Mouse (Mus musculus): Measurements from ENCODE around the gene Clint1. TPM values are rescaled to one million over a fixed set of nuclear protein-coding genes. Genes with fewer than 3 reads are reported as not detected.

Gene Clint1
- total and polyA plus RNA-seq, 2 experiments from 2014 or later, result 30.1 to 32.3 TPM

DNA sequence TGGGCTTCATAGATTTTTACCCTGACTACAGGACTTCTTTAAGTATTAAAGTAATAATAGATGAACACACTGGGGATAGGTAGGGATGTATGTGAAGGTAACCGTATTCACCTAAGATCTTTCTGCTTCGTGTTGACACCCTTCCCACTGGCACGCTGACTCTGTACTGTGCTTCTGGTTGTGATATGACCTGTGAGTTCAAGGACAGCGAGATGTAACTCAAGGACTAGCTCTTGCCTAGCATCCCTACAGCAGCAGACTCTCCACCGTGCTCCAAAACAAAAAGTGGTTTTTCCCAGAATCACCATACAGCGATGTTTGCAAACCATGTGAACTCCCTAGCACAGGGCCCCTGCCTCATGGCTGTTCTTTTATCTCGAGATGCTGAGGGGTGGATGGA is 56.2 kb downstream of the Clint1 start:
- TF ChIP-seq CTCF (IDR thresholded peaks at IDR 0.05; ENCODE audit: low read depth) (no peak), EP300 (IDR thresholded peaks at IDR 0.05; ENCODE audit: low read depth) (no peak)
- H3K4me1 ChIP-seq (ENCODE audit: control insufficient read depth, insufficient read depth), result no peaks in the 10 kb centered on the region
- H3K36me3 ChIP-seq (replicated peaks; ENCODE audit: control insufficient read depth, insufficient read depth, low read length), result peaks cover 75% of the 10 kb centered on the region
- no peaks in the 10 kb centered on the region for H3K27me3 ChIP-seq (ENCODE audit: control insufficient read depth, insufficient read depth, low read length)
- H3K9me3 ChIP-seq (replicated peaks; ENCODE audit: control insufficient read depth, low read length), result no peaks in the 10 kb centered on the region
- no peak overlapping the region for H3K4me2 ChIP-seq (ENCODE audit: low read depth, low read length)
- H3K27ac ChIP-seq (ENCODE audit: low read depth), result no peak overlapping the region
- no peak for ATAC-seq (ENCODE audit: insufficient read depth, low read depth)
- no peak for DNase-seq (ENCODE audit: low spot score)
- no peak overlapping the region for H3K9ac ChIP-seq (replicated peaks; ENCODE audit: low read depth, low read length)
- 80% methylated on average over 7 of the region's 7 CpGs for WGBS
- H3K4me3 ChIP-seq (ENCODE audit: low read depth, low read length), result no peak overlapping the region

DNA sequence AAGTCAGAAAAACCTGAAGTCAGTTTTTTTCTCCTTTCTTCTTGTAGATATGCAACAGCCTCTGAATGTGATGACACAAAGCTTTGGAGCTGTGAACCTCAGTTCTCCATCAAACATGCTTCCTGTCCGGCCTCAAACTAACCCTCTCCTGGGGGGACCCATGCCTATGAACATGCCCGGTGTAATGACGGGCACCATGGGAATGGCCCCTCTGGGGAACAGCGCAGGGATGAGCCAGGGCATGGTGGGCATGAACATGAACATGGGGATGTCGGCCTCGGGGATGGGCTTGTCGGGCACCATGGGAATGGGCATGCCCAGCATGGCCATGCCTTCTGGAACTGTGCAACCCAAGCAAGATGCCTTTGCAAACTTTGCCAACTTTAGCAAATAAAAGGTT is 57.0 kb downstream of the Clint1 start:
- Histone ChIP-seq H3K9me3 (replicated peaks; ENCODE audit: control insufficient read depth, low read length) (no peaks in the 10 kb centered on the region), H3K4me3 (ENCODE audit: low read depth, low read length) (no peak overlapping the region), H3K4me1 (ENCODE audit: control insufficient read depth, insufficient read depth) (no peaks in the 10 kb centered on the region), H3K36me3 (replicated peaks; ENCODE audit: control insufficient read depth, insufficient read depth, low read length) (peaks cover 67% of the 10 kb centered on the region), H3K27me3 (ENCODE audit: control insufficient read depth, insufficient read depth, low read length) (no peaks in the 10 kb centered on the region), H3K4me2 (ENCODE audit: low read depth, low read length) (no peak overlapping the region), H3K9ac (replicated peaks; ENCODE audit: low read depth, low read length) (no peak overlapping the region), H3K27ac (ENCODE audit: low read depth) (no peak overlapping the region)
- TF ChIP-seq CTCF (IDR thresholded peaks at IDR 0.05; ENCODE audit: low read depth), result no peak
- TF ChIP-seq EP300 (IDR thresholded peaks at IDR 0.05; ENCODE audit: low read depth), result no peak
- WGBS, result 98% methylated on average over 7 of the region's 7 CpGs
- DNase-seq (ENCODE audit: low spot score) (no peak), ATAC-seq (ENCODE audit: insufficient read depth, low read depth) (no peak)

DNA sequence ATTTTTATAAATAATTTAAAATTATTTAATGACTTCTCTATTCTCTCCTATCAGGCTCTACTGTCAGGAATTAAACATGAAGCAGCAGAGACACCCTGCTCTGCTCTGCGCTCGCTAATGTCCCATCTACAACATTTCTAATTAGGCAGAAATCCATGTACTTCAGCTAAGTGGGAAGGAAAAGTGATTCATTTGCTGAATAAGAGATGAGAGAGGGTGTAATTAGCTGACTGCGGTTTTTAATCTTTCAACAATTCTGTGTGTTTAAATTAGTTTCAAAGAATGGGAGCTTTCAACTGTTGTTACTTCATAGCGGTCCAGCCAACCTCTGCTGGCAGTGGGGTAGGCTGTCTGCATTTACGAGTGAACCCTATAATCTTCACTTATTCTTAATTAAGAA is 58.9 kb downstream of the Clint1 start:
- no peak overlapping the region for H3K4me3 ChIP-seq (ENCODE audit: low read depth, low read length)

DNA sequence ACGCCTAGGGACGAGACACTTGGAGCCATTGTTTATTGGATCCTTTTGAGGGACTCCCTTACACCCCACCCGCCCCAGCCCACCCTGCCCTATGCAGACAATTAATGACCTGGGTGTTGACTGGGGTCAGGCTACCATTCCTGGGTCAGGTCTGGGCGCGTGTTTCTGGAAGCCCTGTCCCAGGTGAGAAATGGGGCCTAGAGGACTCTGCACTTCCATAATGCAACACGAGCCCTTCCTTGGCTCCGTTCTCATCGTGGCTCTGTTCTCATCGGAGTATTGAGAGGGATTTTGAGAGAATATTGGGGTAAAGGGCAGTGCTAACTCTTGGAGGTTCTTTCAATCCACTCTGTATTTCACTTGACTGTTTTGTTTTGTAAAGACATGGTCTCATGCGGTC is 64.3 kb downstream of the Clint1 start:
- no peaks in the 10 kb centered on the region for H3K9me3 ChIP-seq (replicated peaks; ENCODE audit: control insufficient read depth, low read length)
- no peak for DNase-seq (ENCODE audit: low spot score)
- no peak overlapping the region for H3K4me3 ChIP-seq (ENCODE audit: low read depth, low read length)
- no peak for ATAC-seq (ENCODE audit: insufficient read depth, low read depth)
- no peak overlapping the region for H3K27ac ChIP-seq (ENCODE audit: low read depth)
- no peaks in the 10 kb centered on the region for H3K4me1 ChIP-seq (ENCODE audit: control insufficient read depth, insufficient read depth)
- TF ChIP-seq EP300 (IDR thresholded peaks at IDR 0.05; ENCODE audit: low read depth) (no peak), CTCF (IDR thresholded peaks at IDR 0.05; ENCODE audit: low read depth) (no peak)
- H3K9ac ChIP-seq (replicated peaks; ENCODE audit: low read depth, low read length), result no peak overlapping the region
- peaks cover 13% of the 10 kb centered on the region for H3K36me3 ChIP-seq (replicated peaks; ENCODE audit: control insufficient read depth, insufficient read depth, low read length)
- WGBS, result 84% methylated on average over 10 of the region's 10 CpGs
- H3K4me2 ChIP-seq (ENCODE audit: low read depth, low read length), result no peak overlapping the region
- no peaks in the 10 kb centered on the region for H3K27me3 ChIP-seq (ENCODE audit: control insufficient read depth, insufficient read depth, low read length)

More for the DNA sequence above, 58.9 kb downstream of the Clint1 start:
- Histone ChIP-seq H3K4me1 (ENCODE audit: control insufficient read depth, insufficient read depth) (no peaks in the 10 kb centered on the region), H3K27ac (ENCODE audit: low read depth) (no peak overlapping the region), H3K36me3 (replicated peaks; ENCODE audit: control insufficient read depth, insufficient read depth, low read length) (peaks cover 60% of the 10 kb centered on the region), H3K27me3 (ENCODE audit: control insufficient read depth, insufficient read depth, low read length) (no peaks in the 10 kb centered on the region), H3K9me3 (replicated peaks; ENCODE audit: control insufficient read depth, low read length) (no peaks in the 10 kb centered on the region), H3K4me2 (ENCODE audit: low read depth, low read length) (no peak overlapping the region), H3K9ac (replicated peaks; ENCODE audit: low read depth, low read length) (no peak overlapping the region)
- WGBS, result 93% methylated on average over 5 of the region's 5 CpGs
- TF ChIP-seq CTCF (IDR thresholded peaks at IDR 0.05; ENCODE audit: low read depth) (no peak), EP300 (IDR thresholded peaks at IDR 0.05; ENCODE audit: low read depth) (no peak)
- no peak for DNase-seq (ENCODE audit: low spot score)
- no peak for ATAC-seq (ENCODE audit: insufficient read depth, low read depth)

DNA sequence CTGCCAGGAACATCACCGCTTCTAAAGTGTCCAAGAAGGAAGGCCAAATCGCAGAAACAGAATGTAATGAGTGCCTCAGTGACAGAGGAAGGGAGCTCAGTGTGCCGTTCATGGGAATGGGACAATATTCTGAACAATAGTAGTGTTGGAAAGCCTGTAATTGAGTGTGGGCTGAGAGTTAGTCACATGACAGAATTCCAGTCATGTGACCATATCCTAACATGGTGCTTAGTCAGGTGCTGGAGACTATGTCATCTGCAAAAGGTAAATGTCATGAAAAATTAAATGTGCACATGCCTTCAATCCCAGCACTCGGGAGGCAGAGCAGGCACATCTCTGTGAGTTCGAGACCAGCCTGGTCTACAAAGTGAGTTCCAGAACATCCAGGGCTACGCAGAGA is 66.2 kb downstream of the Clint1 start:
- DNase-seq (ENCODE audit: low spot score) (no peak), ATAC-seq (ENCODE audit: insufficient read depth, low read depth) (no peak)
- 92% methylated on average over 6 of the region's 6 CpGs for WGBS
- Histone ChIP-seq H3K4me2 (ENCODE audit: low read depth, low read length) (no peak overlapping the region), H3K9me3 (replicated peaks; ENCODE audit: control insufficient read depth, low read length) (no peaks in the 10 kb centered on the region), H3K4me3 (ENCODE audit: low read depth, low read length) (no peak overlapping the region), H3K36me3 (replicated peaks; ENCODE audit: control insufficient read depth, insufficient read depth, low read length) (no peaks in the 10 kb centered on the region), H3K27ac (ENCODE audit: low read depth) (no peak overlapping the region), H3K9ac (replicated peaks; ENCODE audit: low read depth, low read length) (no peak overlapping the region), H3K4me1 (ENCODE audit: control insufficient read depth, insufficient read depth) (no peaks in the 10 kb centered on the region), H3K27me3 (ENCODE audit: control insufficient read depth, insufficient read depth, low read length) (no peaks in the 10 kb centered on the region)
- no peak for TF ChIP-seq EP300 (IDR thresholded peaks at IDR 0.05; ENCODE audit: low read depth)
- TF ChIP-seq CTCF (IDR thresholded peaks at IDR 0.05; ENCODE audit: low read depth), result no peak

DNA sequence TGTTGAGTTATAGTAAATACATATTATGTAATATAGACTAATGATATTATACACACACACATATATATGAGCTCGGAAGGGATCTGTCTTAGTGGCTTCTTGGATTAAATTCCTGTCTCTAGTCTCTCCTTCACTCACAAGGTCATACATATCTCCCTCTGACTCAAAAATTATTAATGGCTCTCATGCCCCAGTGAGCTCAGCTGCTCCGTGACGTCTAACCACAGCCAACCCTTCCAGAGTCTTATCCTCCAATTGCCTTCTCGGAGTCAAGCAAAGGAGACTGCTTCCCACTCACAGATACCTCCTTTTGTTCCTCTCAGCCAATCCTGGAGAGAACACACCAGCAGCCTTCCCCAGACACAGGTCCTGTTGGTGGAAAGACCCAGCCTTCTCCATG is 67.0 kb downstream of the Clint1 start:
- DNase-seq (ENCODE audit: low spot score) (peak; percentile 56), ATAC-seq (ENCODE audit: insufficient read depth, low read depth) (peak; percentile 80)
- 41% methylated on average over 4 of the region's 4 CpGs for WGBS
- no peaks in the 10 kb centered on the region for H3K36me3 ChIP-seq (replicated peaks; ENCODE audit: control insufficient read depth, insufficient read depth, low read length)
- no peak overlapping the region for H3K4me2 ChIP-seq (ENCODE audit: low read depth, low read length)
- no peaks in the 10 kb centered on the region for H3K27me3 ChIP-seq (ENCODE audit: control insufficient read depth, insufficient read depth, low read length)
- TF ChIP-seq CTCF (IDR thresholded peaks at IDR 0.05; ENCODE audit: low read depth) (no peak), EP300 (IDR thresholded peaks at IDR 0.05; ENCODE audit: low read depth) (no peak)
- no peak overlapping the region for H3K4me3 ChIP-seq (ENCODE audit: low read depth, low read length)
- no peak overlapping the region for H3K27ac ChIP-seq (ENCODE audit: low read depth)
- no peaks in the 10 kb centered on the region for H3K4me1 ChIP-seq (ENCODE audit: control insufficient read depth, insufficient read depth)
- no peak overlapping the region for H3K9ac ChIP-seq (replicated peaks; ENCODE audit: low read depth, low read length)
- H3K9me3 ChIP-seq (replicated peaks; ENCODE audit: control insufficient read depth, low read length), result no peaks in the 10 kb centered on the region

Measured in heart, postnatal 0 days (tissue).